Mouse (Mus musculus) frontal cortex, adult (tissue): ENCODE measurements around the gene Tanc1.

Experiments used
- ATAC-seq: cut with Nextera tagmentation; 2 replicates; pipeline ENCODE4 v1.9.2; 2017; ENCODE audit warnings: mild to moderate bottlenecking, moderate library complexity, mixed read lengths; ENCODE audit not compliant: low TSS enrichment

The Tanc1 gene

GRCm38 (mm10) chr2:59651801-59652200, 40.0 kb downstream of the Tanc1 start:
- no peak for ATAC-seq

GRCm38 (mm10) chr2:59652702-59653101, 40.9 kb downstream of the Tanc1 start:
- no peak for ATAC-seq

- peak; percentile 39; the same call in 1 of the 2 replicates for ATAC-seq
These were observed 41.7 kb downstream of the Tanc1 start for GRCm38 (mm10) chr2:59653306-59654165.

GRCm38 (mm10) chr2:59655471-59655870, 43.6 kb downstream of the Tanc1 start:
- ATAC-seq, result peak; percentile 71

GRCm38 (mm10) chr2:59656680-59657079, 44.8 kb downstream of the Tanc1 start:
- ATAC-seq, result no peak

GRCm38 (mm10) chr2:59659686-59660085, 47.8 kb downstream of the Tanc1 start:
- ATAC-seq, result peak; percentile 36; the same call in 1 of the 2 replicates

GRCm38 (mm10) chr2:59660891-59661805, 49.3 kb downstream of the Tanc1 start:
- 0 out of 2 replicates have a peak, but pooled peaks have one; percentile 50 for ATAC-seq

GRCm38 (mm10) chr2:59664803-59665567, 53.1 kb downstream of the Tanc1 start:
- no peak for ATAC-seq

GRCm38 (mm10) chr2:59666533-59666932, 54.7 kb downstream of the Tanc1 start:
- no peak for ATAC-seq

- ATAC-seq, result 0 out of 2 replicates have a peak, but pooled peaks have one; percentile 38
These were observed 58.5 kb downstream of the Tanc1 start for GRCm38 (mm10) chr2:59670087-59671060.

- no peak for ATAC-seq
These were observed 59.8 kb downstream of the Tanc1 start for GRCm38 (mm10) chr2:59671671-59672070.

- no peak for ATAC-seq
These were observed 60.2 kb downstream of the Tanc1 start for GRCm38 (mm10) chr2:59672086-59672485.

- ATAC-seq, result no peak
These were observed 60.8 kb downstream of the Tanc1 start for GRCm38 (mm10) chr2:59672686-59673085.

- no peak for ATAC-seq
These were observed 61.5 kb downstream of the Tanc1 start for GRCm38 (mm10) chr2:59673351-59673750.

- ATAC-seq, result no peak
These were observed 62.0 kb downstream of the Tanc1 start for GRCm38 (mm10) chr2:59673877-59674276.

GRCm38 (mm10) chr2:59675270-59675995, 63.6 kb downstream of the Tanc1 start:
- ATAC-seq, result no peak

- ATAC-seq, result no peak
These were observed 64.2 kb downstream of the Tanc1 start for GRCm38 (mm10) chr2:59676041-59676440.

- ATAC-seq, result no peak
These were observed 64.6 kb downstream of the Tanc1 start for GRCm38 (mm10) chr2:59676442-59676841.

- ATAC-seq, result peak; percentile 46; the same call in 1 of the 2 replicates
These were observed 67.7 kb downstream of the Tanc1 start for GRCm38 (mm10) chr2:59679424-59680020.
